Mouse (Mus musculus): ENCODE data around the gene Efhd1. TPM values are rescaled to one million over a fixed set of nuclear protein-coding genes. Genes with fewer than 3 reads are reported as not detected.

Efhd1 gene
- polyA plus RNA-seq, 2 experiments, result 2.3 to 2.5 TPM

- DNase-seq (ENCODE audit: low spot score) (peak; percentile 93), ATAC-seq (ENCODE audit: low FRiP score, low read depth) (peak; percentile 98)
- Histone ChIP-seq H3K9me3 (ENCODE audit: control insufficient read depth, low read length) (no peaks in the 10 kb centered on the region), H3K4me2 (replicated peaks; ENCODE audit: low read depth, low read length, severe bottlenecking) (peak within 1 kb of the TSS; percentile 68), H3K27me3 (ENCODE audit: control insufficient read depth, insufficient read depth, low read length) (no peaks in the 10 kb centered on the region), H3K4me3 (replicated peaks; ENCODE audit: low read length) (peak within 1 kb of the TSS; percentile 98), H3K9ac (ENCODE audit: low read depth, low read length, severe bottlenecking) (peak within 1 kb of the TSS; percentile 93), H3K27ac (replicated peaks; ENCODE audit: low read depth, low read length) (peak within 1 kb of the TSS; percentile 92), H3K36me3 (ENCODE audit: control insufficient read depth, insufficient read depth, low read length) (no peaks in the 10 kb centered on the region), H3K4me1 (ENCODE audit: control insufficient read depth, insufficient read depth, low read length) (peaks cover 6% of the 10 kb centered on the region)
- WGBS, result under 1% methylated on average over 27 of the region's 36 CpGs
- TF ChIP-seq POLR2A (IDR thresholded peaks at IDR 0.05; ENCODE audit: borderline replicate concordance, extremely low read depth, insufficient read depth, insufficient read length), result peak; percentile 68; the same call in 1 of the 2 replicates
These were observed 62.6 kb downstream of the Efhd1 start, which contains the start of gene Gigyf2 for GRCm38 (mm10) chr1:87326742-87327163. Gene Gigyf2 (plus strand): TSS chr1:87326998.

- peak; percentile 77 for ATAC-seq (ENCODE audit: low FRiP score, low read depth)
- WGBS, result under 1% methylated on average over 37 of the region's 53 CpGs
These were observed 63.1 kb downstream of the Efhd1 start for GRCm38 (mm10) chr1:87327165-87327861.

GRCm38 (mm10) chr1:87331774-87332173, 67.6 kb downstream of the Efhd1 start:
- no peaks in the 10 kb centered on the region for H3K27me3 ChIP-seq (ENCODE audit: control insufficient read depth, insufficient read depth, low read length)
- H3K4me1 ChIP-seq (ENCODE audit: control insufficient read depth, insufficient read depth, low read length), result peaks cover 6% of the 10 kb centered on the region
- H3K27ac ChIP-seq (replicated peaks; ENCODE audit: low read depth, low read length), result no peak overlapping the region
- H3K9me3 ChIP-seq (ENCODE audit: control insufficient read depth, low read length), result no peaks in the 10 kb centered on the region
- ATAC-seq (ENCODE audit: low FRiP score, low read depth) (no peak), DNase-seq (ENCODE audit: low spot score) (no peak)
- H3K9ac ChIP-seq (ENCODE audit: low read depth, low read length, severe bottlenecking), result no peak overlapping the region
- H3K4me2 ChIP-seq (replicated peaks; ENCODE audit: low read depth, low read length, severe bottlenecking), result no peak overlapping the region
- TF ChIP-seq POLR2A (IDR thresholded peaks at IDR 0.05; ENCODE audit: borderline replicate concordance, extremely low read depth, insufficient read depth, insufficient read length), result no peak
- H3K36me3 ChIP-seq (ENCODE audit: control insufficient read depth, insufficient read depth, low read length), result peaks cover 24% of the 10 kb centered on the region
- 96% methylated on average over 4 of the region's 4 CpGs for WGBS
- H3K4me3 ChIP-seq (replicated peaks; ENCODE audit: low read length), result no peak overlapping the region

More at GRCm38 (mm10) chr1:87327165-87327861, 63.1 kb downstream of the Efhd1 start:
- DNase-seq (ENCODE audit: low spot score), result no peak
- Histone ChIP-seq H3K9ac (ENCODE audit: low read depth, low read length, severe bottlenecking) (peak overlapping the region; percentile 93), H3K27me3 (ENCODE audit: control insufficient read depth, insufficient read depth, low read length) (no peaks in the 10 kb centered on the region), H3K4me3 (replicated peaks; ENCODE audit: low read length) (peak overlapping the region; percentile 98), H3K9me3 (ENCODE audit: control insufficient read depth, low read length) (no peaks in the 10 kb centered on the region), H3K4me2 (replicated peaks; ENCODE audit: low read depth, low read length, severe bottlenecking) (peak overlapping the region; percentile 68), H3K27ac (replicated peaks; ENCODE audit: low read depth, low read length) (peak overlapping the region; percentile 92), H3K36me3 (ENCODE audit: control insufficient read depth, insufficient read depth, low read length) (no peaks in the 10 kb centered on the region), H3K4me1 (ENCODE audit: control insufficient read depth, insufficient read depth, low read length) (peaks cover 6% of the 10 kb centered on the region)
- no peak for TF ChIP-seq POLR2A (IDR thresholded peaks at IDR 0.05; ENCODE audit: borderline replicate concordance, extremely low read depth, insufficient read depth, insufficient read length)

- DNase-seq (ENCODE audit: low spot score) (no peak), ATAC-seq (ENCODE audit: low FRiP score, low read depth) (no peak)
- no peaks in the 10 kb centered on the region for H3K4me1 ChIP-seq (ENCODE audit: control insufficient read depth, insufficient read depth, low read length)
- H3K4me3 ChIP-seq (replicated peaks; ENCODE audit: low read length), result no peak overlapping the region
- no peak overlapping the region for H3K9ac ChIP-seq (ENCODE audit: low read depth, low read length, severe bottlenecking)
- 83% methylated on average over 2 of the region's 2 CpGs for WGBS
- peaks cover 13% of the 10 kb centered on the region for H3K36me3 ChIP-seq (ENCODE audit: control insufficient read depth, insufficient read depth, low read length)
- H3K27me3 ChIP-seq (ENCODE audit: control insufficient read depth, insufficient read depth, low read length), result no peaks in the 10 kb centered on the region
- no peak overlapping the region for H3K4me2 ChIP-seq (replicated peaks; ENCODE audit: low read depth, low read length, severe bottlenecking)
- H3K27ac ChIP-seq (replicated peaks; ENCODE audit: low read depth, low read length), result no peak overlapping the region
- H3K9me3 ChIP-seq (ENCODE audit: control insufficient read depth, low read length), result no peaks in the 10 kb centered on the region
- no peak for TF ChIP-seq POLR2A (IDR thresholded peaks at IDR 0.05; ENCODE audit: borderline replicate concordance, extremely low read depth, insufficient read depth, insufficient read length)
These were observed 86.4 kb downstream of the Efhd1 start for GRCm38 (mm10) chr1:87350576-87350975.

- DNase-seq (ENCODE audit: low spot score), result no peak
- Histone ChIP-seq H3K4me3 (replicated peaks; ENCODE audit: low read length) (no peak overlapping the region), H3K27me3 (ENCODE audit: control insufficient read depth, insufficient read depth, low read length) (no peaks in the 10 kb centered on the region), H3K9me3 (ENCODE audit: control insufficient read depth, low read length) (no peaks in the 10 kb centered on the region), H3K4me2 (replicated peaks; ENCODE audit: low read depth, low read length, severe bottlenecking) (no peak overlapping the region), H3K9ac (ENCODE audit: low read depth, low read length, severe bottlenecking) (no peak overlapping the region), H3K27ac (replicated peaks; ENCODE audit: low read depth, low read length) (no peak overlapping the region), H3K4me1 (ENCODE audit: control insufficient read depth, insufficient read depth, low read length) (no peaks in the 10 kb centered on the region), H3K36me3 (ENCODE audit: control insufficient read depth, insufficient read depth, low read length) (peaks cover 13% of the 10 kb centered on the region)
- ATAC-seq (ENCODE audit: low FRiP score, low read depth), result no peak
- 75% methylated on average over 1 of the region's 1 CpGs for WGBS
- no peak for TF ChIP-seq POLR2A (IDR thresholded peaks at IDR 0.05; ENCODE audit: borderline replicate concordance, extremely low read depth, insufficient read depth, insufficient read length)
These were observed 96.1 kb downstream of the Efhd1 start for GRCm38 (mm10) chr1:87360276-87360675.

Other genes starting within 250 kb of the Efhd1 start
- gene Alppl2, start 174.4 kb upstream of the Efhd1 start, polyA plus RNA-seq (2012; rRNA removed), result not detected in 2 replicates
- gene Alppl2, start 174.4 kb upstream of the Efhd1 start, polyA plus RNA-seq (2014; fragmentation: Nextera tagmentation; extraction: Ambion mirVana), result not detected in 2 replicates
- gene Alpi, start 162.8 kb upstream of the Efhd1 start, polyA plus RNA-seq (2012; rRNA removed), result 0.05 and 0.19 TPM in 2 replicates
- gene Alpi, start 162.8 kb upstream of the Efhd1 start, polyA plus RNA-seq (2014; fragmentation: Nextera tagmentation; extraction: Ambion mirVana), result 0.10 TPM in 1 of 2 replicates, not detected in the other
- gene Akp3, start 139.4 kb upstream of the Efhd1 start, polyA plus RNA-seq (2012; rRNA removed), result 0.04 and 0.11 TPM in 2 replicates
- gene Akp3, start 139.4 kb upstream of the Efhd1 start, polyA plus RNA-seq (2014; fragmentation: Nextera tagmentation; extraction: Ambion mirVana), result not detected in 2 replicates
- gene Ecel1, start 107.8 kb upstream of the Efhd1 start, polyA plus RNA-seq (2012; rRNA removed), result 1.4 and 2.0 TPM in 2 replicates
- 0.61 and 1.0 TPM in 2 replicates for gene Ecel1, start 107.8 kb upstream of the Efhd1 start, polyA plus RNA-seq (2014; fragmentation: Nextera tagmentation; extraction: Ambion mirVana)
- gene Prss56, start 81.0 kb upstream of the Efhd1 start, polyA plus RNA-seq (2012; rRNA removed), result 0.17 and 0.18 TPM in 2 replicates
- gene Prss56, start 81.0 kb upstream of the Efhd1 start, polyA plus RNA-seq (2014; fragmentation: Nextera tagmentation; extraction: Ambion mirVana), result 0.22 TPM in 1 of 2 replicates, not detected in the other
- gene Chrnd, start 73.8 kb upstream of the Efhd1 start, polyA plus RNA-seq (2012; rRNA removed), result 12.4 and 13.2 TPM in 2 replicates
- gene Chrnd, start 73.8 kb upstream of the Efhd1 start, polyA plus RNA-seq (2014; fragmentation: Nextera tagmentation; extraction: Ambion mirVana), result 3.6 and 6.2 TPM in 2 replicates
- 44.7 and 50.8 TPM in 2 replicates for gene Chrng, start 59.7 kb upstream of the Efhd1 start, polyA plus RNA-seq (2012; rRNA removed)
- 18.2 and 29.3 TPM in 2 replicates for gene Chrng, start 59.7 kb upstream of the Efhd1 start, polyA plus RNA-seq (2014; fragmentation: Nextera tagmentation; extraction: Ambion mirVana)
- 84.7 and 118 TPM in 2 replicates for gene Eif4e2, start 50.4 kb upstream of the Efhd1 start, polyA plus RNA-seq (2012; rRNA removed)
- 139 and 144 TPM in 2 replicates for gene Eif4e2, start 50.4 kb upstream of the Efhd1 start, polyA plus RNA-seq (2014; fragmentation: Nextera tagmentation; extraction: Ambion mirVana)
- 64.0 and 65.6 TPM in 2 replicates for gene Gigyf2, start 62.6 kb downstream of the Efhd1 start, polyA plus RNA-seq (2012; rRNA removed)
- 47.7 and 57.5 TPM in 2 replicates for gene Gigyf2, start 62.6 kb downstream of the Efhd1 start, polyA plus RNA-seq (2014; fragmentation: Nextera tagmentation; extraction: Ambion mirVana)
- 0.32 and 0.44 TPM in 2 replicates for gene Kcnj13, start 130.4 kb downstream of the Efhd1 start, polyA plus RNA-seq (2012; rRNA removed)
- 1.2 and 1.3 TPM in 2 replicates for gene Kcnj13, start 130.4 kb downstream of the Efhd1 start, polyA plus RNA-seq (2014; fragmentation: Nextera tagmentation; extraction: Ambion mirVana)
- 204 and 319 TPM in 2 replicates for gene Snorc, start 205.9 kb downstream of the Efhd1 start, polyA plus RNA-seq (2012; rRNA removed)
- 53.9 and 69.9 TPM in 2 replicates for gene Snorc, start 205.9 kb downstream of the Efhd1 start, polyA plus RNA-seq (2014; fragmentation: Nextera tagmentation; extraction: Ambion mirVana)
- 0.04 TPM in 1 of 2 replicates, not detected in the other for gene Neu2, start 245.5 kb downstream of the Efhd1 start, polyA plus RNA-seq (2012; rRNA removed)
- not detected in 2 replicates for gene Neu2, start 245.5 kb downstream of the Efhd1 start, polyA plus RNA-seq (2014; fragmentation: Nextera tagmentation; extraction: Ambion mirVana)